Mouse (Mus musculus) heart, adult 2 months (tissue): ENCODE results near the gene Itpkc.

Experiments
- CTCF ChIP-seq: fragments of 200-600 bp; IDR thresholded peaks from 2 replicates; pipeline ENCODE4 v1.8.1; 2022; ENCODE audit warnings: antibody characterized with exemption, mild to moderate bottlenecking, moderate library complexity
- EP300 ChIP-seq: fragments of 200-500 bp; IDR thresholded peaks from 2 replicates; pipeline ENCODE4 v1.6.1; 2011; ENCODE audit warnings: low read depth, low read length, control low read depth; ENCODE audit not compliant: insufficient read depth
- POLR2A ChIP-seq: fragments of 200-500 bp; IDR thresholded peaks from 2 replicates; pipeline ENCODE4 v1.6.1; 2011; ENCODE audit warnings: mild to moderate bottlenecking, low read depth, low read length, control low read depth; ENCODE audit not compliant: insufficient read depth

DNA sequence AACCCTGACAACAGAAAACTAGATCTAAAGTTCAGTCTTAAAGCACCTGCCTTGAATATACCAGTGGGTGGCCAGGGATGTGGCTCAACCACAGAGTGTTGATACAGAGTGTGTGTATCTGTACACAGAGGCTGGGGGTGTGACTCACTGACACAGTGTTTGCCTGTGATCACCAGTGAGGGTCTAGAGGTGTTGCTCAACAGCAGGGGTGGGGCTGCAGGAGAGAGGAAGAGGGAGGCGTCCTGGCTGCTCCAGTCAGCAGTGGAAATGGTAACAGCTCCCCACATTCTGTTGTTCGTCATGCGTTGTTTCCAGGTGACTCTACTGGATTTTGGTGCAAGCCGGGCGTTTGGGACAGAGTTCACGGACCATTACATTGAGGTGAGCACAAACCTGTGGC, 23.5 kb upstream of the Itpkc start:
- no peak for TF ChIP-seq CTCF
- TF ChIP-seq POLR2A = no peak
- no peak for TF ChIP-seq EP300
